Mouse (Mus musculus) midbrain, embryonic 16.5 days (tissue): Measurements from ENCODE around the gene Pnrc2. TPM values are rescaled to one million over a fixed set of nuclear protein-coding genes. Genes with fewer than 3 reads are reported as not detected.

Experiments
- ATAC-seq: fragments of 200-750 bp; cut with Nextera tagmentation; 2 replicates; pipeline ENCODE4 v1.8.0; 2017; ENCODE audit warnings: moderate TSS enrichment
- H3K27ac ChIP-seq: fragments of 300-500 bp; sonication (generic); 2 replicates; pipeline ENCODE4 v1.5.1; 2014; ENCODE audit warnings: mild to moderate bottlenecking, low read length, mixed read lengths
- H3K27me3 ChIP-seq: fragments of 300-500 bp; sonication (generic); 2 replicates; pipeline ENCODE4 v1.6.1; 2014; ENCODE audit warnings: low read depth, low read length, mixed read lengths; ENCODE audit not compliant: control insufficient read depth, insufficient read depth
- H3K36me3 ChIP-seq: fragments of 300-500 bp; sonication (generic); 2 replicates; pipeline ENCODE4 v1.6.1; 2014; ENCODE audit warnings: mild to moderate bottlenecking, low read length, moderate library complexity, mixed read lengths; ENCODE audit not compliant: control insufficient read depth, insufficient read depth
- H3K4me1 ChIP-seq: fragments of 300-500 bp; sonication (generic); 2 replicates; pipeline ENCODE4 v1.6.1; 2014; ENCODE audit warnings: mild to moderate bottlenecking, low read length, mixed read lengths; ENCODE audit not compliant: control insufficient read depth, insufficient read depth
- H3K4me2 ChIP-seq: fragments of 300-500 bp; sonication (generic); 2 replicates; pipeline ENCODE4 v1.6.1; 2014; ENCODE audit warnings: mild to moderate bottlenecking, low read length, mixed read lengths
- H3K4me3 ChIP-seq: fragments of 300-500 bp; sonication (generic); 2 replicates; pipeline ENCODE4 v1.5.1; 2014; ENCODE audit warnings: low read depth, mild to moderate bottlenecking, low read length, moderate library complexity, mixed read lengths
- H3K9ac ChIP-seq: fragments of 300-500 bp; sonication (generic); 2 replicates; pipeline ENCODE4 v1.6.1; 2014; ENCODE audit warnings: low read depth, low read length, mixed read lengths
- H3K9me3 ChIP-seq: fragments of 300-500 bp; sonication (generic); replicated peaks from 2 replicates; pipeline ENCODE4 v1.6.1; 2014; ENCODE audit warnings: mild to moderate bottlenecking, low read length, mixed read lengths; ENCODE audit not compliant: control insufficient read depth, poor library complexity, severe bottlenecking
- WGBS: fragments of 180-500 bp; shearing (Covaris S2); extraction: QIAGEN DNeasy Blood & Tissue Kit; methylation state at CpG from one replicate; pipeline ENCODE4 v1.1.7; 2014; 5-methylcytosine and 5-hydroxymethylcytosine counted together
- polyA plus RNA-seq: library from polyadenylated mRNA; unstranded; fragments of >200 nt; fragmentation: Nextera tagmentation; extraction: Ambion mirVana; gene quantifications from 2 replicates; pipeline ENCODE4 v1.2.1, GENCODE M21; 2015

The Pnrc2 gene
- polyA plus RNA-seq, 1 experiment from 2014 or later: 94.2 TPM

- Histone ChIP-seq H3K9ac (no peak overlapping the region), H3K4me3 (peak overlapping the region; percentile 13; the same call in 1 of the 2 replicates), H3K9me3 (no peaks in the 10 kb centered on the region), H3K36me3 (peaks cover 2% of the 10 kb centered on the region; the same call in 1 of the 2 replicates), H3K27me3 (no peaks in the 10 kb centered on the region), H3K27ac (0 out of 2 replicates have a peak overlapping the region, but pooled peaks have one; percentile 18), H3K4me2 (peak overlapping the region; percentile 54), H3K4me1 (peaks cover 26% of the 10 kb centered on the region)
- WGBS: 1% methylated on average over 9 of the region's 9 CpGs
- no peak for ATAC-seq
These were observed 2.4 kb upstream of the Pnrc2 start for GRCm38 (mm10) chr4:135875991-135876582.

- H3K27ac ChIP-seq: no peak overlapping the region
- H3K27me3 ChIP-seq: no peaks in the 10 kb centered on the region
- 16% methylated on average over 7 of the region's 7 CpGs for WGBS
- no peak for ATAC-seq
- no peak overlapping the region for H3K4me3 ChIP-seq
- no peaks in the 10 kb centered on the region for H3K9me3 ChIP-seq
- H3K4me1 ChIP-seq: peaks cover 30% of the 10 kb centered on the region
- no peak overlapping the region for H3K9ac ChIP-seq
- H3K4me2 ChIP-seq: no peak overlapping the region
- H3K36me3 ChIP-seq: peaks cover 2% of the 10 kb centered on the region; the same call in 1 of the 2 replicates
These were observed 1.9 kb upstream of the Pnrc2 start for GRCm38 (mm10) chr4:135875546-135875945.

GRCm38 (mm10) chr4:135874564-135875535 lies 1.2 kb upstream of the Pnrc2 start:
- whole genome bisulfite sequencing: 74% methylated on average over 10 of the region's 10 CpGs
- Histone ChIP-seq H3K9me3 (no peaks in the 10 kb centered on the region), H3K4me2 (peak overlapping the region; percentile 83), H3K27ac (peak overlapping the region; percentile 99; the same call in 1 of the 2 replicates), H3K4me3 (no peak overlapping the region), H3K4me1 (peaks cover 33% of the 10 kb centered on the region), H3K36me3 (peaks cover 2% of the 10 kb centered on the region; the same call in 1 of the 2 replicates), H3K9ac (no peak overlapping the region), H3K27me3 (no peaks in the 10 kb centered on the region)
- ATAC-seq: no peak

GRCm38 (mm10) chr4:135872589-135873391 lies 860 bp downstream of the Pnrc2 start:
- peak overlapping the region; percentile 75 for H3K4me2 ChIP-seq
- ATAC-seq: no peak
- H3K4me1 ChIP-seq: peaks cover 33% of the 10 kb centered on the region
- peaks cover 7% of the 10 kb centered on the region for H3K36me3 ChIP-seq
- H3K4me3 ChIP-seq: peak overlapping the region; percentile 79
- H3K27ac ChIP-seq: peak overlapping the region; percentile 99
- H3K9ac ChIP-seq: peak overlapping the region; percentile 88
- no peaks in the 10 kb centered on the region for H3K27me3 ChIP-seq
- no peaks in the 10 kb centered on the region for H3K9me3 ChIP-seq
- WGBS: 6% methylated on average over 17 of the region's 17 CpGs

GRCm38 (mm10) chr4:135872015-135872414 lies 1.6 kb downstream of the Pnrc2 start:
- Histone ChIP-seq H3K4me2 (peak overlapping the region; percentile 75), H3K4me1 (peaks cover 33% of the 10 kb centered on the region), H3K9ac (no peak overlapping the region), H3K27me3 (no peaks in the 10 kb centered on the region), H3K4me3 (peak overlapping the region; percentile 79), H3K36me3 (peaks cover 7% of the 10 kb centered on the region), H3K27ac (no peak overlapping the region), H3K9me3 (no peaks in the 10 kb centered on the region)
- 42% methylated on average over 3 of the region's 3 CpGs for WGBS
- ATAC-seq: no peak

- Histone ChIP-seq H3K4me2 (peak overlapping the region; percentile 28), H3K27me3 (no peaks in the 10 kb centered on the region), H3K9me3 (no peaks in the 10 kb centered on the region), H3K4me3 (no peak overlapping the region), H3K27ac (no peak overlapping the region), H3K9ac (0 out of 2 replicates have a peak overlapping the region, but pooled peaks have one; percentile 41), H3K36me3 (peaks cover 7% of the 10 kb centered on the region), H3K4me1 (peaks cover 23% of the 10 kb centered on the region)
- ATAC-seq: no peak
- 34% methylated on average over 2 of the region's 2 CpGs for WGBS
These were observed 3.2 kb downstream of the Pnrc2 start for GRCm38 (mm10) chr4:135870227-135871023.

- ATAC-seq: no peak
- Histone ChIP-seq H3K9ac (no peak overlapping the region), H3K27ac (no peak overlapping the region), H3K4me1 (peaks cover 20% of the 10 kb centered on the region), H3K9me3 (no peaks in the 10 kb centered on the region), H3K4me3 (no peak overlapping the region), H3K27me3 (no peaks in the 10 kb centered on the region), H3K36me3 (peaks cover 7% of the 10 kb centered on the region), H3K4me2 (no peak overlapping the region)
- whole genome bisulfite sequencing: 67% methylated on average over 2 of the region's 2 CpGs
These were observed 4.7 kb downstream of the Pnrc2 start for GRCm38 (mm10) chr4:135868996-135869395.

- H3K27me3 ChIP-seq: no peaks in the 10 kb centered on the region
- no peak overlapping the region for H3K27ac ChIP-seq
- peak overlapping the region; percentile 98 for H3K4me3 ChIP-seq
- H3K4me1 ChIP-seq: peaks cover 42% of the 10 kb centered on the region
- 3% methylated on average over 7 of the region's 7 CpGs for WGBS
- H3K9ac ChIP-seq: peak overlapping the region; percentile 14; the same call in 1 of the 2 replicates
- H3K4me2 ChIP-seq: peak overlapping the region; percentile 53
- no peaks in the 10 kb centered on the region for H3K9me3 ChIP-seq
- ATAC-seq: no peak
- H3K36me3 ChIP-seq: no peaks in the 10 kb centered on the region
These were observed 16.0 kb downstream of the Pnrc2 start for GRCm38 (mm10) chr4:135857597-135858186.
